Mouse (Mus musculus): Measurements from ENCODE around the gene Olfr1500. TPM values are rescaled to one million over a fixed set of nuclear protein-coding genes. Genes with fewer than 3 reads are reported as not detected.

Olfr1500 gene
- polyA plus RNA-seq, 1 experiment: not detected

DNA sequence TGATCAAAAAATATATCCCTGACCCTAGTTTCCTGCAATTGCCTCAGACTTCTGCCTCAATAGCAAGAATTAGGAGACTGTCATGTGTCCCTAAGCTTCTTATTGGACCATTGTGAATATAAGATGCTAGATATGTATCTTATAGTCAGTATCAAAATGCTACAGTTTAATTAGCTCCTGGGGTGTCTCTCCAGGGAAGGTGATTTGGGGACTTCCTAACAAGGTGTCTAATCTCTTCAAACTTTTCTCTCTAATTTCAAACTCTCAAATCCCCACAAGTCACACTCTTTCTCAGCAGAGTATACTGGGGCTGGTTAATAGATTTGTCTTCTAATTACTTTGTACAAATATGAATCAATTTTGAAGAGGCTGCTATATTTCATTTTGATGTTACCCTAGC is 32.2 kb downstream of the Olfr1500 start, which contains the start of gene Olfr1497:
TSS of gene Olfr1497 (minus strand) at position 101 of the 400 bp plus-strand sequence.
- Histone ChIP-seq H3K4me1 (ENCODE audit: control insufficient read depth, insufficient read depth, low read length) (no peaks in the 10 kb centered on the region), H3K4me3 (replicated peaks; ENCODE audit: insufficient read depth, low read depth, low read length) (no peak within 1 kb of the TSS), H3K27me3 (ENCODE audit: control insufficient read depth, insufficient read depth, low read length) (no peaks in the 10 kb centered on the region), H3K27ac (ENCODE audit: insufficient read depth, low read length) (no peak within 1 kb of the TSS)
- DNase-seq: no peak
- TF ChIP-seq POLR2A (IDR thresholded peaks at IDR 0.05; ENCODE audit: borderline replicate concordance, insufficient read depth, low read length): no peak

DNA sequence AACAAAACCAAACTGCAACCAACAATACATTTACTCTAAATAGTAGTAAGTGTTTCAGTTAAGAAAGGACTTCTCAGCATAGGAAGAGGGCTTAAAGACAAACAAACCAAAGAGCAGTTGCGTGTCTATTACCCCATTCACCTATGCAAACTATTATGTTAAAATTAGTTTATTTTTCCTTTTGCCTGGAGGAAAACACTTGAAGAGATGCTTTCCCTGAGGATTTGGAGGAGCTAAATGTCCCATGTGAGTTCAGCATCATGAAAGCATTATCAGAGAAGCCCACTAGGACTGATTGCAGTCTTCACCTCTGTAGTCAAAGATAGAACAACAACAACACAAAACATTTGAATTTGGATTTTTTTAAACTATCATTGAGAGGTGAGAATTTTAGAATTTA is 52.7 kb downstream of the Olfr1500 start, which contains the start of gene Olfr1496:
TSS of gene Olfr1496 (plus strand) at position 301 of the 400 bp plus-strand sequence.
- WGBS: 82% methylated on average over 1 of the region's 1 CpGs
- Histone ChIP-seq H3K27ac (ENCODE audit: insufficient read depth, low read length) (no peak within 1 kb of the TSS), H3K4me3 (replicated peaks; ENCODE audit: insufficient read depth, low read depth, low read length) (no peak within 1 kb of the TSS), H3K27me3 (ENCODE audit: control insufficient read depth, insufficient read depth, low read length) (no peaks in the 10 kb centered on the region), H3K4me1 (ENCODE audit: control insufficient read depth, insufficient read depth, low read length) (no peaks in the 10 kb centered on the region)
- TF ChIP-seq CTCF (IDR thresholded peaks at IDR 0.05; ENCODE audit: borderline replicate concordance, insufficient read depth, low read depth, low read length) (no peak), POLR2A (IDR thresholded peaks at IDR 0.05; ENCODE audit: borderline replicate concordance, insufficient read depth, low read length) (no peak)
- no peak for DNase-seq

Other genes with a start within 250 kb of the Olfr1500 start
- gene Olfr1484, start 247.0 kb downstream of the Olfr1500 start, polyA plus RNA-seq (2012; rRNA removed): not detected in 2 replicates
- not detected in 2 replicates for gene Olfr1487, start 213.1 kb downstream of the Olfr1500 start, polyA plus RNA-seq (2012; rRNA removed)
- gene Olfr1489, start 198.9 kb downstream of the Olfr1500 start, polyA plus RNA-seq (2012; rRNA removed): not detected in 2 replicates
- not detected in 2 replicates for gene Olfr1490, start 179.4 kb downstream of the Olfr1500 start, polyA plus RNA-seq (2012; rRNA removed)
- gene Olfr1491, start 133.2 kb downstream of the Olfr1500 start, polyA plus RNA-seq (2012; rRNA removed): not detected in 2 replicates
- not detected in 2 replicates for gene Olfr1493-ps1, start 107.2 kb downstream of the Olfr1500 start, polyA plus RNA-seq (2012; rRNA removed)
- gene Olfr1494, start 90.8 kb downstream of the Olfr1500 start, polyA plus RNA-seq (2012; rRNA removed): not detected in 2 replicates
- gene Olfr1495, start 65.9 kb downstream of the Olfr1500 start, polyA plus RNA-seq (2012; rRNA removed): not detected in 2 replicates
- gene Olfr1496, start 52.6 kb downstream of the Olfr1500 start, polyA plus RNA-seq (2012; rRNA removed): not detected in 2 replicates
- gene Olfr1497, start 32.3 kb downstream of the Olfr1500 start, polyA plus RNA-seq (2012; rRNA removed): not detected in 2 replicates
- gene Olfr1499, start 11.0 kb downstream of the Olfr1500 start, polyA plus RNA-seq (2012; rRNA removed): not detected in 2 replicates
- gene Olfr1501, start 20.2 kb upstream of the Olfr1500 start, polyA plus RNA-seq (2012; rRNA removed): not detected in 2 replicates
- gene Olfr1502, start 31.3 kb upstream of the Olfr1500 start, polyA plus RNA-seq (2012; rRNA removed): not detected in 2 replicates
- not detected in 2 replicates for gene Olfr1504, start 67.4 kb upstream of the Olfr1500 start, polyA plus RNA-seq (2012; rRNA removed)
- gene Olfr1505, start 83.0 kb upstream of the Olfr1500 start, polyA plus RNA-seq (2012; rRNA removed): not detected in 2 replicates

All from cerebellum, adult 2 months (tissue).